Mouse (Mus musculus): ENCODE data around the gene Hoxa13. TPM values are rescaled to one million over a fixed set of nuclear protein-coding genes. Genes with fewer than 3 reads are reported as not detected.

Gene Hoxa13
- not detected for total RNA-seq (2022)

DNA sequence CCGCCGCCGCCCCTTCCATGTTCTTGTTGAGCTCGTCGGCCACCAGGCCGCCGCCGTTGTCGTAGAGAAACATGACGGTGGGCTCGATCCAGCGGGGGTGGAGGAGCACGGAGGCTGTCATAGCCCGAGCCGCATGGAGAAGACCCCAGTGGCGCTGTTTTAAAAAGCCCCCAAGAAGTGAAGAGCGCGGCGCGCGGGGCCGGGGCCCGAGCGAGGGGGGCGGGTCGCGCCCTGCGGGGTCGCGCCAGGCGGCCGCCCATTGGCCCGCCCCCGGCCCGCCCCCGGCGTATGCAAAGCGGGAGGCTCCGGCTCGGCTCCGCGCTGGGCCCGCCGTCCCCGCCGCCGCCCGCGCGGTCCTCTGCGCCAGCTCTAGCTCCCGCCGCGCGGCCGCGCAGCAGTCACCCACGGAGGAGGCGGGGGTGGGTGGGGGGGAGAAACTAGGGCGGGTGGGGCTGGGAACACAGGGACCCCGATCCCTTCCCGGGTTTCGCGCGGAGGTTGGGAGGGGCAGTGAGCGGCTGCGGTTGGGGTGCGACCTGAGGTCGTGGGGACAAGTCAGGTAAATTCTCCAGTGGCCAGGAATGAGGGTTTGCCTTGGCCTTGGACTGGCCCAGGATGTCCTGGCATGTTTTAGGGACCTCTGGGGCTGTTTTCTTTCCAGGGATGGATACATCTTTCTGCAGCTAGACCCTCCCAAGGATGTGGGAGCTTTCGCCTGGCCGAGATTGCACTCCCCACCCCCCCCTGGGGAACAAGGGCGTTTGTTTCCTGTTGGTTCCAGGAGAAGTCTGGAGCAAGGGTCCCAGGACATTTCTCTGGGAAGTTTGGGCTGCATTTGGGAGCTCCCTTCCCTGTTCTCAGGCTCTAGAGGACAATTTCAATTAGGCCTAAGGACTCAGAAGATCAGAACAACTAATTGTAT is at the start of gene Hoxa13:
TSS of gene Hoxa13 (minus strand) at position 227 of the 922 bp plus-strand sequence.
- DNase-seq (ENCODE audit: low spot score in 2 of 2): no peak

DNA sequence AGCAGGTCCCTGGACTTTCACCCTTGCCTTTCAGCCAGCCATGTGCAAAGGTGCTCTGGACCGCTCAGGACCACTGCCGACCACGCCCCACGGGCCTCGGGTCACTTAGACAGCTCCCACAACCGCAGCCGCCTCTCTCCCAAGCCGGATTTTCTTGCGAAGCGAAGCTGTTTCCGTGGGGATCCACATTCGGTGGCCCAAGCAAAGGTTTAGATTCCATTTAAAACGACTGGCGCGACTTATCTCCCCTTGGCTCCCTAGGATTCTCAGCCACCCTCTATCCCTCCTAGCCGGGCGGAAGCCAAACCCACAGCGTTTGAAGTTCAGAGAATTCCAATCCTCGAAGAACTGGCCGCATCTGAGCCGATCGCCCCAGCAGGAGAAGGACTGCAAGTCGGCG is 49.7 kb upstream of the Hoxa13 start:
- DNase-seq (ENCODE audit: low spot score in 2 of 2): no peak

DNA sequence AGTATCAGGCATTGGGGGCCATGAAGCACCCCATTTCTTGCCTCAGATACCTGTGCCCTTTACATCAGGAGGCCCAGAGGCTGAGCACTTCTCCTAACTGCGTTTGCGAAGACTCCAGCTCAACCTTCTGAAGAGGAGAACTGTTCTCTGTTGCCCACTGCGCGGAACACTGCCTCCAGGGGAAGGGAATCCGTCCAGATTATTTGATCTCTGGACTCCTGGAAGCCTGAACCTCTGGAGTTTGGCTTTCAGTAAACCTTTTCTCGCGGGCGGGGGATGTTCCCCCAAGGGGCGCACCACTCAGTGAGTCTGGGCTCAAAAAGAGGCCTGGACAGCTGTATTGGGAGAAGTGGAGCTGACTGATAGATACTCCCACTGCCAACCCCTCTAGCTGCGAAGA is 49.1 kb upstream of the Hoxa13 start:
- DNase-seq (ENCODE audit: low spot score in 2 of 2): no peak

DNA sequence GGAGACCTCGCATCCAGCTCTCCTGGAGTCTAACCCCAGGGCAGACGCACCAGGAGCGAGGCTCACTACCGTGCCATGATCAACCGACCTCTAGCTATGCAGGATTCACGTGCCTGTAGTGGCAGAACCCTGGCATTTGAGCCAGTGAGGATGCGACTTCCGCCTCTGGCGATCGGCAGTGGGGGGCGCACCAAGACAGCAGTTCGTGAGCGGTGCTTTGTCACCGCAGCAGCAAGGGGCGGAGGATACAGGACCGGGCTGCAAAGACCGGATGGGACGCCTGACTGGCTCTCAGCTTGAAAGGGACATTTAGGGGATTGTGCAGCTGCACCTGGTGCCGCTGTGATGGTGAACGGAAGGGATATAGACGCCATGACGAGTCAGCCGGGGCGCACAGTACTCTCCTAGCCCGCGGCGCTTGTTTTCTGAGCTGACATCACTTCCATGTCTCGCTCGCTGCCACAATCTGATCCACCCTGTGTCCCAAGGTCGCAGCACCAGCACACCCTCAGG is 45.3 kb upstream of the Hoxa13 start:
- DNase-seq (ENCODE audit: low spot score in 2 of 2): peak in 1 of 2 experiments; percentile 54

DNA sequence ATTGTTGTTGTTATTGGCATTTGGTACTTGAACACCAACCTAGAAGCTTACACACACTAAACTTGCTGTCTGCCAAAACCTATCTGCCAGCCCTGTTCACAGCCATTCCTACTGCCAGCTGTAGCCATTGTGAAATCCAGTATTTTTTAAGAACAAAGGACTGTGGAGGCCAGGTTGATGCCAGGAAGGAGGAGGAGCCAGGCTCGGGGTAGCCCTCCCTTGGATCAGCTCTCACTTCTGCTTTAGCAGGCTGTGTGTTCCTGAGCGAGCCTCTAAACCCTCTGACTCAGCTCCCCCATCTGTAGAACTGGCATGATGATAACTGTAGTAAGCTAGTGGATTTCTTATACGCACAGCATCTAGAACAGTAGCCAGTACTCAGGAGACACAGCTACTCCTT is 42.7 kb upstream of the Hoxa13 start:
- DNase-seq (ENCODE audit: low spot score in 2 of 2): no peak

DNA sequence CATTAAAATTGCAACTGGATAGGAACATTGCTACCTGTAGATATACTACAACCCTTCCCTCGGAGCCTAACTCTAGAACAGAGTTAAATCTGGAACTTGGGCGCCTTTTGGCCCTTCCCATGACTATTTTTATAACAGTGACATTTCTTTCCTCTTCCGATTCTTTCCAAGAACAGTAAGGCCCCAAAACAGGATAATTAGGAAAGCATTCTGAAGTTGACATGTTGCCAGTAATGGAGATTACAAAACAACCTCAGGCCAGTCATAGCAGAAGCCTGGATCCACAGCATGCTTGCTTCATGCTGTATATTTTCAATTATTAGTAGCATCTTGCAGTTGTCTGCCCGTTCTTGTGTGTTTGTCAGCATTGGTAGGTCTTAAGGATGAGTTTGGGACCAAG is 40.1 kb upstream of the Hoxa13 start:
- DNase-seq (ENCODE audit: low spot score in 2 of 2): no peak

DNA sequence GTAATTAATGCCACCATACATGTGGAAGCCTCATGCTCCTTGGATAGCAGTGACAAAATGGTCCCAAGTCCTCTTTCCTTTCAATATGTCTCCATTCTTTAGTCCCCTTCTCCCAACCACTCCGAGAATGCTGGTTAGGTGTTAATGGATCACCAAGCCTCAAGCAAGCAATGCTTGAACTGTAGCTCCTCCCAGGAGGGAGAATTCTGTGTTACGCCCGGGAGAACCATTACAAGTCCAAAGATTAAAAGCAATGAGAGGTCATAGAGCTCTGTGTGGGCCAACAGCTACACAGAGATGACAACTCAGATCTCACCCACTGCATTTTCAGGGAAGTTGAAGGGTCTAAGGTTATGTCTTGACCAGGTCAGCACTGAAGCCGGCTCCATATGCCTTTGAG is 37.8 kb upstream of the Hoxa13 start:
- no peak for DNase-seq (ENCODE audit: low spot score in 2 of 2)

DNA sequence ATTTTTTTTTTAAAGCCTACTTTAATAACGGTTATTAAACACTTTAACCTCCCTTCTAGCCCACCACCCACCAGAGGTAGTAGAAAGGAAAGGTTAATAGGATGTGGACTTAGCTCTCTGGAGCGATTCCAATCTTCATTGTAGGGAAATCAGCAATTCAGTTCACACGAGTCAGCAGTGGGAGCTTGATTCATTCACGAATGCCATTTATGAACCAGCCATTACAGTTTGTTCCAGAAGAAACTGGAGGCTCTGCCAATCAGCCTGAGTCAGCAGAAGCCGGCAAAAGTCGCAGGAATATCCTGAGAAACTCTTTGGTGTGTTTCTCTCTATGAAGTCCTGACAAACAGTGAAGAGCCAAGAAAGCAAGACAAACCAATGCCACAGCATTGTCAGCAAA is 33.9 kb upstream of the Hoxa13 start:
- no peak for DNase-seq (ENCODE audit: low spot score in 2 of 2)

DNA sequence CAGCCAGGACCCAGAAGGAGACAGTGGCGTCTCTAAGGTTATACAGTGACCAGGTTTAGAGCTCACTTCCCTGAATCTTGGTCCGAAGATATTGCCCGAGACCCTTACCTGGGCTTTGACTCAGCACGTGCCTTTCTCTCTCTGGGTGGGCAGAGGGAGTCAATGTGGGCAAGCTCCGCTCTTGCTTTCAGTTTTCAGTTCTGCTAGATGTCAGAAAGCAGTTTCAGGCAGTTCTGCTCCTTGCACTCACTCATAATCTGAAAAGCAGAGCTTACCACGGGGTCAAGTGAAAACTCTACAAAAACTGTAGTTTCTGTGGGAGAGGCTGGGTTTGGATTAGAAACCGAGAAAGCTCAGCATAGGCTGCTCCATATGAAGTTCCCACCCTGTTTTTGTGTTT is 31.6 kb upstream of the Hoxa13 start:
- no peak for DNase-seq (ENCODE audit: low spot score in 2 of 2)

DNA sequence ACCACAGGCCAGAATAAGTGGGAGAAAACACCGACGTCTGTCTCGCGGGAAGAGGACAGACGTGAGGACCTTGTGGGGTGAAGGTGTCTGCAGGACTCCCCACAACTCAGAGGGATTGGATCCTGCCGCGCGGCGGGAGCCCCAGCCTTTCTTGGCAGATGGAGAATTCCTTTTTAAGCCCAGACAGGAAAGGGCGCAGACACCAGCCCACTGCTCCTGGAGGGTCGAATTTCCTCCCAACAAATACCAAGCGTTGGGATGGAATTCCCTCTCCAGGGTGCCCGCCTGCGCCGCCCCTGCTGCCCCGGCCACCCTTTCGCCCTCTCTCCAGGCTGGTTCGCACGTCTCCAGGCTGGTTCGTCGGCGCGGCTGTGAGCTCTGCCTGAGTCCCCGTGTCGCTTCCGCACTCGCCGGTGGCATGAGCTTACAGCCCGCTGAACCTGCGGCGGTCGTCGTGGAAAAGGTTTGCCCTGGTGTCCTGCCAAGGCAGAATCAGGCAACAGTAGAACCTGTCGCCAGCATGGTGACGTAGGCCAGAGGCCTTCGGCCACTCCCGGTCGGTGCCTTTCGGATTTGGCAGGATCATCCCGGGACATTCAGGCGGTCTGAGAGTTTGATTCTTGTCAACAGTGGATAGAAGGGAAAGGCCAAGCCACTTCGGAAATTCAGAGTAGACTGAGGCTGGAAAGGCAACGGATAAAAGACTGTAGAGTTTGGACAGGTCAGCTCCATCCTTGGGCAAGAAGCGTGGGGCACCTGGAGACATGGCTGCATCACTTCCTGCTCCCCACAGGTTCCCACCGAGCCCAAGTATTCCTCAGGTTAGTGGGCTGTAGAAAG is 30.6 kb upstream of the Hoxa13 start:
- no peak for DNase-seq (ENCODE audit: low spot score in 2 of 2)

DNA sequence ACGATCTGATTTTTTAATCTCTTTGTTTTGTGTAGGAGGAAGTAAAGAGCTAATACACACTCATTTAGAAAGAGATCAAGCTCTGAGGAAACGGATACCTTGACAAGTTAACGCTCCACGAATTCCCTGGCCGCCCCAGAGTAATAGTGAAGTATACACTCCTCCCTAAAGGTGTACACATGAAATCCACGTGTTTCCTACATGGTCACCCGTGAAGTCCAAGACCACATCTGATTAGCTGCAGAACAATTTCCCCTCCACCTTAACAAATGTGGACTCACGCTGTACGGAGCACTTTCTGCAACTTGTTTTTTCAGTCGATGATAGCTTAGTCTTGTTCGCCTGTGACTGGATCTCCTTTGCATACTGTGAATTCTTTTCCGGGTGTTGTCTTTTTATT is 29.5 kb upstream of the Hoxa13 start:
- no peak for DNase-seq (ENCODE audit: low spot score in 2 of 2)

DNA sequence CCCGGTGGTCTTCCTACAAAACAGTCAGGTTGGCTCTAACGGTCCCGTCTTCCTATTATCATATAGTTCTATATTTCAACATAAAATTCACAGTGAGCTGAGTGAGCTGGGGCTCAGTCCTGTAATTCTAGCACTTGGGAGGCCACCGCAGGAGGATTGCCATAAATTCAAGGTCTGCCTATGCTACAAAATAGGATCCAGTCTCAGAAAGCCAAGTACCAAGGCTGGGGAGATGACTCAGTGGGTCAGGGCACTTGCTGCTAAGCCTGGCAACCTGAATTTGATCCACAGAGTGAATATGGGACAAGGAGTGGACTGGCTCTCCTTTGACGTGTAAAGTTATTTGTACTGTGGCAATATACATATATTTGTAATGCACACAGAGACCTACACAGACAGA is 23.2 kb upstream of the Hoxa13 start:
- no peak for DNase-seq (ENCODE audit: low spot score in 2 of 2)

DNA sequence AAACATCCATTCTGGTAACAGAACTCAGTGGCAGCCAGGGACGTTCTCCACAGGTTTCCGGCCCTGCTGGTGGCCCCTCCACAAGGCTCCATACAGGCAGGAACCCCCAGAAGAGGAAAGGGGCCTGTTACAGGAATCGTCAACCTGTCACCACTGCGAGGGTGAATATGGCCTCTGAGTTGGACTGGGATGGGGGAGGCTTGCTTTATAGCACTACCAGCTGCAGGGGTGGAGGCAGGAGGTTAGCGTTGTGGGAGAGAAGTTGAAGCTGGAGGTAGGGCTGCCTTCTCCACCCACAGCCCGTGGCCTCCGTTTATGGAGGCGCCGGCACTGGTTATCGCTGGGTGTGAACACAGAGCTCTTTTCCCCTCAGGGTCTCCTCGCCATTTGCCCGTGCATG is 20.4 kb upstream of the Hoxa13 start:
- no peak for DNase-seq (ENCODE audit: low spot score in 2 of 2)

DNA sequence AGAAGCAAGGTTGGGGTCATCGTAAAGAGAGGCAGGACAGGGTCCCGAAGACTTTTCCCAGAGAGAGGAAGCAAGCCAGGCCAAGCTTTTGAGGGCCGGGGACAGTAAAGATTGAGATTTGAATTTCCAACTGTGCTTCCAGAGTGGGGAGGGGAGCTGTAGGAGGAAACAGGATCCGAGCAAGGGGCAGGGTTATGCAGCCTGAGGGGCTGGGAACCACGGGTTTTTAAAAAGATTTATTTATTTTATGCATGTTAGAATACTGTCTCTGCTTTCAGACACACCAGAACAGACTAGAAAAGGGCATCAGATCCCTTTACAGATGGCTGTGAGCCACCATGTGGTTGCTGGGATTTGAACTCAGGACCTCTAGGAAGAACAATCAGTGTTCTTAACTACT is 16.2 kb upstream of the Hoxa13 start:
- DNase-seq (ENCODE audit: low spot score in 2 of 2): no peak

DNA sequence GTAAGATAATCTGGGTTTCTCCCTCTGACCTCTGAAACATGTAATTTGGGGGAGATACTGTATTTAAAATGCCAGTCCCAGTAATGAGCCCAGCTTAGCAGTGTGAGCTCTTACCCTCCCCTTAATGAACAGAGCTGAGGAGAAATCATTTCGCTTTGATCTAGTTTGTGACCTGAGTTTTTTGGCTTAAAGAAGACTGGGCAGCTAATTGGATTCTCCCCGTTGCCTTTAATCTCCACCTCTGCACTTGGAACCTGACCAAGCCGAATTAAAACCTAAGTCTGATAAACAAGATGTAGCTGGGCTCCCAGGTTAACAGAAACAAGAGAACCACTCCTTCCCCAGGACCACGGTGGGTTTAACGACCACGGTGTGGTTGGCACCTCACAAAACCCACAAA is 15.7 kb upstream of the Hoxa13 start:
- no peak for DNase-seq (ENCODE audit: low spot score in 2 of 2)

DNA sequence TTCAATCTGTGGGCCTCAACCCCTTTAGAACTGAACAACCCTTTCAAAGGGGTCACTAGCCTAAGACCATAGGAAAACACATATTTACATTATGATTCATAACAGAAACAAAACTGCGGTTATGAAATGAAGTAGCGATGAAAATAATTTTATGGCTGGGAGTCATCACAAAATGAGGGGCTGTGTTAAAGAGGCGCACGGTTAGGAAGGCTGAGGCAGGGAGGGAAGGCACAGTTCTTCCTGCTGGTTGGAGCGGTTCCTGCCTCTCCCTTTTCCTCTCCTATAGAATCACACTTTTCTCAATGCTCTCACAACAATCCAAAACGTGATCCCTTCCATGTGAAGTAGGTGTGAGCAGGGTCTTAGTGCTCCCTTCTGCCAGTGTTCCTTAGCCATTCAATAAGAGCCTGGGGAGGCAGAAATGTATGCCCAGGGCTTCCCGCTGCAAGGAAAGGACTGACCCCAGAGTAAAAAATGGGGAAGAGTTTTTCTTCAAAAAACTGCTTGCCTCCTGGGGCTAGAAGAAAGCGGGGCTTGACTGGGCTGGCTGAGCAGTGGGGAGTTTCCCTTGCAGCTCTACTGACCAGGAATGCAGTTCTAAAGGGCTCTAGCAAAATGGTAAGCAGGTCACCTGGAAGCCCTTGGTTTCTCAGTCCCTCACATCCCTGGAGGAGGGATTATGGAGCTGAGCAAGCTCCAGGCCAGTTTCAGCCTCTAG is 15.0 kb upstream of the Hoxa13 start:
- no peak for DNase-seq (ENCODE audit: low spot score in 2 of 2)

DNA sequence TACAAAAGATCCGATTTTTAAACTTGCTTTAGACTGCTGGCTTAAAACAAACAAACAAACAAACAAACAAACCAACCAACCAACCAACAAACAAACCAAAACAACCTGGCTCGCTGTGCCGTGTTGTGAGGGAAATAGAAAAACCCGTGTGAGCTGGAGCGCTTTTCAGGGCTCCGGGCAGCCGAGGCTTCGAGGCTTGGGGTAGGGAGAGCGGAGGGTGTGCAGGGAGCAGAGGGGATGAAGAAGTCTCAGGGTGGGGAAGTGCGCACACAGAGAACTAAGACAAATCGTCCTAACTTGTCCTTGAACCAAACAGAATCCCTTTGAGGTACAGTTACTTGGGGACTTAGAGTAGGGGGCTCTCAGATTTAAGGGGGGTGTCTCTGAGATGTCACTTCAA is 13.9 kb upstream of the Hoxa13 start:
- DNase-seq (ENCODE audit: low spot score in 2 of 2): no peak

DNA sequence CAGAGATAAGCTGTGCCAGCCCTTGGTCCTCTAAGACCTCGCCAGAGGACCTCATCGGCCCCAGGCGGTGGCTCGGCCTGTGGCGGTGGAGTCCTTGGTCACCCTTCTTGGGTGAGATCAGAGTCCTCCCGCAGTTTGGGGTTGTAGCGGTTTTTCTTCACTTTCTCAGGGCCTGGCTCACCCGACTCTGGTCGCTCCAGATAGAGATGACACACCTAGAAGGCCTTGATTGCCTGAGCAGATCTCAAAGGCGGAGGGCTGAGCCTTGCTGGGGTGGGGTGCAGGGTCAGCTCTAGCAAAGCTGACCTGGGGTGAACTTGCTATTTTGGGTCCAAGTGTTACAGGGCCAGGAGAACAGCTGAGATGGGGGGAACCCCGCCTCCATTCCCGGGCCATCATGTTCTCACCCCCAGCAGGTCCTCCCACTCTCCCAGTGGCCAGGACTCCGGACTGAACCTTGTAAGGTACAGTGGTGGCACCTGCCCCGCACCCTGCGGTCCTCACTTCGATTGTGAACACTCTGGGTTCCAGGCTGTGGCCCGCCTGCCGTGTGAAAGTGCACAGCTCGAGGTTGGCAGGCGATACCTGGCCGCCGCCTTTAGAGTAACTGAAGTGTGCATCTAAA is 13.1 kb upstream of the Hoxa13 start:
- DNase-seq (ENCODE audit: low spot score in 2 of 2): no peak

DNA sequence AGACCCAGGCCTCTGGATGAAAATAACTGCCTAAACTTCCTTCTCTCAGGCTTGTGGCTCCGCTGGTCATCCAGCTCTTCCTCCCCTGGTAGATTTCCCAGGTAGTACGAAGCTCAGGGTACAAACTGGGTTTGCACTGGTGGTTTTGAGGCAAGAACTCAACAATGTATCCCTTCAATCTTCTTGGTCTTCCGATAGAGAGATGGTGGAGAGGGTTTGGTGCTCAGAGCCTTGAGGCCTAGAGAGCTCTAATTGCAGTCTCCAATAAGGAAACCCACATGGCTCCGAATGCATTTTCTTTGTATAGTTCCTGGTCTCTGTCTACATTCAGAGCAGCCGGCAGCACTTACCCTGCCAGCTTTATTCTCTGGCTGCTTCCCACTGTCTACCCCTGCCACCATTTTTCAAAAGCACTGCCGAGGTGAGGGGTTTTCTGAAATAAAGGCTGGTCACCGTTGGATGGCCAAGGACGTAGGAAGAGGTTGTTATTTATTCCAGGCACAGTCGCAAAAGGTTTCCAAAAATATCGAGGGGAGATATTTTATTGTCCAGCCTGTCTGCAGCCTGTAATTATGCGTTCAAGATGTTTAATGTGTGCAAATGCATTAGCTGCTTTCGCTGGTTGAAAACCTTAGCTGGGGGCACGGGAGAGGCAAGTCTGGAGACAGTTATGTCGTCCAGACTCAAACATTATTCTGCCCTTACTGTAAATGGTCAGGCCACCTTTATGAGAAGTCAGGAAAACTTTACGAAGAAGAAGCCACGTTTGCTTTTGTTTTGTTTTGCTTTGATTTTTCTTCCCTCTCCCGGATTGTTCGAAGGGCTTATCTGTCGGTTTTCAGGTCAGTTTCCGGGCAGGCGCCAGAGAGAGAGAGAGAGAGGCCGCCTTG is 12.3 kb upstream of the Hoxa13 start:
- no peak for DNase-seq (ENCODE audit: low spot score in 2 of 2)
